Mouse (Mus musculus): ENCODE data around the gene Slc35c1. TPM values are rescaled to one million over a fixed set of nuclear protein-coding genes. Genes with fewer than 3 reads are reported as not detected.
A peak's percentile ranks its signal among the peaks of the same experiment; 100 is the strongest.

Gene Slc35c1
- polyA plus RNA-seq, 1 experiment from 2014 or later, result 15.4 TPM

DNA sequence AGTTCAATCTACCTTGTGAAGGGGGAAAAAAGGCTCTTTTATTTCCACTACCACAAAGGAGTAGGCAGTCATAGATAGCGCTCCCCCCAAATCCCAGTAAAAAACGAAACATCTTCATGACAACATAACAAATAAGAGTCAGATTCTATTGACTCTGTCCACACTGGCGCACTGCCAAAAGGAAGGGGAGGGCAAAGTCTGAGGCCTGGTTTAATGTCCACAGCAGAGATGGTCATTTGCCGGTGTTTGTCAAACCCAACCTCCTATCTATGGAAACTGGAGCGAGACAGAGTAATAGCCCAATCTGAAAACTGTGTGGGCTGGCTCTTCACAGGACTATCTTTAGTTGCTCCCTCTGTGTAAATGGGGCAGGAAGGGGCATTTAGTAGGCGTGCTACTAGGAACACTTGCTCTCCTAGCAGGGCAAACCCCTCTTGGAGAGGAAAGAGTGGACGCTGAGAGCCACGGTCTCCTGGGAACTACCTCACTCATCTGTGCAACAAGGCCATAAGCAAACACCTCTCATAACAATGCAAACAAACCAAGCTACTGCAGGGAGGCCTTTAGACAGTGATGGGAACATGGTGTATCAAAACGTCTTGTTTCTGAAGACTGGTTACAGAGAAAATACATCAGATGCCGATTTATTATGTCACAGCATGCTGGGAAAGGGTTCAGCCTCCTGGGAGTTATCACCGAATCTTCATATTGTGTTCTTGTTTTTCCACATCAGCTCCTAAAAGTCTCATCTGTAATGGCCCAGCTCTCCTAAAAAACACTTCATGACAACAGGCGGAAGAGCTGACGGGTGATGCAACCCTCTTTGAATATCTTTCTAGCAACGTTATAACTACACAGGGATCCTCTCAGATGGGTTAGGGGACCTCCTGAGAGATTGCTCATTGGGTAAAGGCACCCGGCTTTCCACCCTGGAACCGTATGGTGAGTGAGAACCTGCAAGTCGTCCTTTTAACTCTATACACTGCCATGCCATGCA is 27.7 kb downstream of the Slc35c1 start:
- WGBS, result 25% methylated on average over 17 of the region's 17 CpGs
- Histone ChIP-seq H3K4me2 (replicated peaks) (peak overlapping the region; percentile 60), H3K36me3 (replicated peaks; ENCODE audit: control insufficient read depth, insufficient read depth) (no peaks in the 10 kb centered on the region), H3K27me3 (ENCODE audit: control insufficient read depth, insufficient read depth, low read length) (no peaks in the 10 kb centered on the region), H3K27ac (peak overlapping the region; percentile 92), H3K4me1 (replicated peaks; ENCODE audit: control insufficient read depth, insufficient read depth, low read length) (peaks cover 48% of the 10 kb centered on the region), H3K9ac (peak overlapping the region; percentile 83), H3K4me3 (replicated peaks; ENCODE audit: low read length) (peak overlapping the region; percentile 88), H3K9me3 (ENCODE audit: control insufficient read depth, low read length) (no peaks in the 10 kb centered on the region)
- ATAC-seq (ENCODE audit: low FRiP score) (no peak), DNase-seq (ENCODE audit: low spot score) (peak; percentile 35)

DNA sequence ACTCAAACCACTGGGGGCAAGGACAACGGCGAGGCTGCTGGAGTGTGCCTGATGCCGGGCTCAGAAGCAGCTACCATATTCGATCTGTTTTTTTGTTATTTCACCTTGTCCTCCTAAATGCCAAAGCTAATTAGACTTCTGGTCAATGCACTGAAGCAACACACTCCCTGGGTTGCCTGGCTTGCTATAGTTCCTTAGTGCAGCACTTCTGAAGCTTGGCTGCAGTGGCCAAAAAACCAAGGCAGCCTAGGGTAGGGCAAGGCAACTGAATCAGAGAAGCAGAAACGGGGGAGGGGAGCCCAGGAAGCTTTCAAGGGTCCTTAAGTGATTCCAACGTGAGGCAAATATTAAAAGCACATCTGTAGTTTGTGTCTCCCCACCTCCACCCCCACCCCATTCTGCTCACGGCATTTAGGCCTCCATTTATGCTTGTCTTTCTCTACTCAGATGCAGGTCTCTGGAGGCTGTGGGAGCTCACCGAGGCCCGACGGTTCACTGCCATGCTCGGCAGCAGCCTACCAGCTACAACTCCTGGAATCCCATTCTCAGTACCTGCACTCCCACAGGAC is 28.6 kb downstream of the Slc35c1 start:
- peak overlapping the region; percentile 92 for H3K27ac ChIP-seq
- ATAC-seq (ENCODE audit: low FRiP score) (no peak), DNase-seq (ENCODE audit: low spot score) (no peak)
- peak overlapping the region; percentile 88 for H3K4me3 ChIP-seq (replicated peaks; ENCODE audit: low read length)
- no peaks in the 10 kb centered on the region for H3K9me3 ChIP-seq (ENCODE audit: control insufficient read depth, low read length)
- H3K4me2 ChIP-seq (replicated peaks), result peak overlapping the region; percentile 60
- no peaks in the 10 kb centered on the region for H3K27me3 ChIP-seq (ENCODE audit: control insufficient read depth, insufficient read depth, low read length)
- no peaks in the 10 kb centered on the region for H3K36me3 ChIP-seq (replicated peaks; ENCODE audit: control insufficient read depth, insufficient read depth)
- H3K9ac ChIP-seq, result peak overlapping the region; percentile 83
- peaks cover 53% of the 10 kb centered on the region for H3K4me1 ChIP-seq (replicated peaks; ENCODE audit: control insufficient read depth, insufficient read depth, low read length)
- 15% methylated on average over 11 of the region's 11 CpGs for WGBS

DNA sequence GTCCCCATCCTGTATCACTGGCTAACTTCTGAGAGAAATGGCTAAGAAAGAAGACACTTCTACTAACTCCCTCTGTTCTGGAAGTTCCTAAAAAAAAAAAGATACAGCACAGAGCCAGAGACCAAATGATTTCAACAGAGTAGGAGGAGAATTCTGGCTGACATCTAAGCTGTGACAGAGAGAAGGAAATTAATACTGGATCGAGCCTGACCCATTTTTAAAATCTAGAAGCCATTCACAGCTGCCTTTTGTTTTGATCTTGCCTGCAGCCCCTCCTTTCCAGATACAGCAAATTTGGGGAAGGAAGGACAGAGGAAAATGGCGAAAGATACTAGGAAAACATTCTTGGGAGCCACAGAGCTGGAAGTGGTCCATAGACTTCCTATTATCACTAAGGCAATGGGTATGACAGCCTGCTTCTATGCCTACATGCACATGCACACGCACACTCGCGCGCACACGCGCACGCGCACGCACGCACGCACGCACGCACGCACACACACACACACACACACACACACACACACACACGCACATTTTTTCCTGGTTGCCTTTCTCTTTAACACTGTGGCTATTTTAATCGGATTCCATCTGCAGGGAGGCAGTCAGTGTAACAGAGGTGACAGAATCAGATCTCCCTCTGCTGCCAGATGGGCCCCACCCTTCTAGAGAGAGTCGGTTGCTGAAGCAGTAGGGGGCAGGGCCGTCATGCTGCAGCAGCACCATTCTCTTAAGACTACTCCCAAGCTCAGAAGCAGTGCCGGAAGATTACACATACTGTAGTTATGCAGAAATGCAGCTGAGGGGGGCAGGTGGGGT is 29.4 kb downstream of the Slc35c1 start:
- H3K36me3 ChIP-seq (replicated peaks; ENCODE audit: control insufficient read depth, insufficient read depth), result no peaks in the 10 kb centered on the region; the same call in 1 of the 2 replicates
- H3K9me3 ChIP-seq (ENCODE audit: control insufficient read depth, low read length), result no peaks in the 10 kb centered on the region
- 58% methylated on average over 21 of the region's 21 CpGs for WGBS
- peak overlapping the region; percentile 88 for H3K4me3 ChIP-seq (replicated peaks; ENCODE audit: low read length)
- H3K27me3 ChIP-seq (ENCODE audit: control insufficient read depth, insufficient read depth, low read length), result no peaks in the 10 kb centered on the region
- ATAC-seq (ENCODE audit: low FRiP score) (peak; percentile 7; the same call in 1 of the 2 replicates), DNase-seq (ENCODE audit: low spot score) (peak; percentile 55)
- peak overlapping the region; percentile 60 for H3K4me2 ChIP-seq (replicated peaks)
- H3K9ac ChIP-seq, result peak overlapping the region; percentile 83
- peaks cover 61% of the 10 kb centered on the region for H3K4me1 ChIP-seq (replicated peaks; ENCODE audit: control insufficient read depth, insufficient read depth, low read length)
- H3K27ac ChIP-seq, result peak overlapping the region; percentile 92

DNA sequence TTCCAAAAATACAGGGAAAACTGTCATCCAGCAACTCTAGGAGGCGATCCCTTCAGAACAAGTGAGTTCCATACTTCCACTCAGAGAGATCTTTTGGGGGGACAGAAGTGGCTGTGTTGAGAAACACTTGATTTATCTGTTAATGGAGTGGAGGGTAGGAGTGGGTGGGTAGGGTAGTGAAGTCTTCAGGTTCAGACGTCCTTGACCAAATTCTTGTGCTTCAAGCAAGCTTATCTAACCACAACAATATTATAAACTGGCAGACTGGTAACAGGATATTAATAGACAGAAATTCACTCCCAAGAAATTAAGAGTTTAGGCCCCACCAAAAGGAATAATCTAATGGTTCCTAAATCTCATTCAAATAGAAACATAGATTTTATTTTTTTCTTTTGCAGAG is 30.2 kb downstream of the Slc35c1 start:
- Histone ChIP-seq H3K4me2 (replicated peaks) (no peak overlapping the region), H3K27me3 (ENCODE audit: control insufficient read depth, insufficient read depth, low read length) (no peaks in the 10 kb centered on the region)

DNA sequence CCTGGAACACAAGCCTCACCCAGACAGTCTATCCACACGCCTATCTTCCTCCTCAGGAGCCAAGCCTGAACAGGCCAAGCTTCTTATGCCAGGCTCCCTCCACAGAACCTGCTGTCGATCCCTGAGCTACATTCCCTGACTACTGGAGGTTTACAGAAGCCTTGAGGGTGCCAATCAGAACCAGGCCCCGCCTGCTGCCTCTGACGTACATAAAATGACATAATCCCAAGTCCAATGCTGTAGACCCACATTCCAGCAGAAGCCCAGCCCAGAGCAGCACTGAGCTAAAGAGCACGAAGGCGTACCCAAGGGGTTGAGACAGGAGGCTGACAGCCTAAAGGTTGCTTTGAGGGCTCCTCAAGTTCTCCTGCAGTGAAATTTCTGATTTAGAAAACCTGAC is 32.5 kb downstream of the Slc35c1 start:
- ATAC-seq (ENCODE audit: low FRiP score) (0 out of 2 replicates have a peak, but pooled peaks have one; percentile 18), DNase-seq (ENCODE audit: low spot score) (peak; percentile 48)
- Histone ChIP-seq H3K27ac (no peak overlapping the region), H3K36me3 (replicated peaks; ENCODE audit: control insufficient read depth, insufficient read depth) (peaks cover 22% of the 10 kb centered on the region), H3K4me3 (replicated peaks; ENCODE audit: low read length) (no peak overlapping the region), H3K27me3 (ENCODE audit: control insufficient read depth, insufficient read depth, low read length) (no peaks in the 10 kb centered on the region), H3K9me3 (ENCODE audit: control insufficient read depth, low read length) (no peaks in the 10 kb centered on the region), H3K9ac (peak overlapping the region; percentile 5; the same call in 1 of the 2 replicates), H3K4me2 (replicated peaks) (no peak overlapping the region), H3K4me1 (replicated peaks; ENCODE audit: control insufficient read depth, insufficient read depth, low read length) (peaks cover 69% of the 10 kb centered on the region)
- 54% methylated on average over 6 of the region's 6 CpGs for WGBS

More for the DNA sequence above, 30.2 kb downstream of the Slc35c1 start:
- Histone ChIP-seq H3K4me1 (replicated peaks; ENCODE audit: control insufficient read depth, insufficient read depth, low read length) (peaks cover 70% of the 10 kb centered on the region), H3K36me3 (replicated peaks; ENCODE audit: control insufficient read depth, insufficient read depth) (no peaks in the 10 kb centered on the region; the same call in 1 of the 2 replicates), H3K9me3 (ENCODE audit: control insufficient read depth, low read length) (no peaks in the 10 kb centered on the region), H3K9ac (no peak overlapping the region), H3K4me3 (replicated peaks; ENCODE audit: low read length) (no peak overlapping the region), H3K27ac (no peak overlapping the region)
- DNase-seq (ENCODE audit: low spot score) (no peak), ATAC-seq (ENCODE audit: low FRiP score) (no peak)
- 83% methylated on average over 2 of the region's 2 CpGs for WGBS

DNA sequence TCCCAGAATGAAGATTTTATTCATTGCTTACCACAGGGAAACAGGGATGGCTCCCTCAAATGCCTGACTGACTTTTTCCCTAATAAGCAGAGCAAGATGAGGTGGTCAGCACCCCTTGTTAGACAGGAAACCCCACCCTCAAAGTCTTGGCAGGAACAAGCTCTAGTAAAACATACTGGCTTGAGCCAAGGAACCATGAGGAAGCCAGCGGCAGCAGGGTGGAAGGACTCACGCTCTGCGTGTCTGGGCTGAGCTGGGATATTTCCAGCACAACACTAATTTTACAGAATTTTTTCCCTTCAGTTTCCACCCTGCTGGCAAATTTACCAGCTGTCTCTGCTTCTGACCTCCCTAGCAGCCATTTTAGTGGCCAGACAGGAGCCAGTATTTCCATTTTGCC is 33.9 kb downstream of the Slc35c1 start:
- no peak overlapping the region for H3K9ac ChIP-seq
- H3K27me3 ChIP-seq (ENCODE audit: control insufficient read depth, insufficient read depth, low read length), result no peaks in the 10 kb centered on the region
- H3K9me3 ChIP-seq (ENCODE audit: control insufficient read depth, low read length), result no peaks in the 10 kb centered on the region
- no peak overlapping the region for H3K4me2 ChIP-seq (replicated peaks)
- H3K4me1 ChIP-seq (replicated peaks; ENCODE audit: control insufficient read depth, insufficient read depth, low read length), result peaks cover 55% of the 10 kb centered on the region
- H3K36me3 ChIP-seq (replicated peaks; ENCODE audit: control insufficient read depth, insufficient read depth), result peaks cover 36% of the 10 kb centered on the region
- peak overlapping the region; percentile 82 for H3K27ac ChIP-seq
- 78% methylated on average over 3 of the region's 3 CpGs for WGBS
- ATAC-seq (ENCODE audit: low FRiP score) (no peak), DNase-seq (ENCODE audit: low spot score) (no peak)
- no peak overlapping the region for H3K4me3 ChIP-seq (replicated peaks; ENCODE audit: low read length)

DNA sequence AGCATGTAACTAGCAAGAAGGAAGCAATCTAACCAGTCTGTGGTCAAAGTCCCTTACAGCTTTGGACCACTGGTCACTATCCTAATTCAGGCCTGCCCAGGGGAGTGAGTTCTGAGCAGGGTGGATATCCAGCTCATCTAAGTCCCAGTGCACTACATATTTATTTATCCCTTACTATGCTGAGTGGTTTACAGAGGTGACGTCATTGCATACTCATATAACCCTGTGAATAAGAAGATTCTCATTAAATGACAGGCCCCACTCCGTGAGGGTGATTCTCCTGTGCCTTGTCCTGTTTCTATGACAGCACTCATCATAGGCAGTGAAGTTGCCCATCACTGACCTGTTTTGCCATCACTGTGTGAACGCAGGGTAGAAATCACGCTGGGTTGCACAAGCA is 35.0 kb downstream of the Slc35c1 start:
- WGBS, result 64% methylated on average over 4 of the region's 4 CpGs
- Histone ChIP-seq H3K27ac (peak overlapping the region; percentile 82), H3K9me3 (ENCODE audit: control insufficient read depth, low read length) (no peaks in the 10 kb centered on the region), H3K4me1 (replicated peaks; ENCODE audit: control insufficient read depth, insufficient read depth, low read length) (peaks cover 44% of the 10 kb centered on the region), H3K36me3 (replicated peaks; ENCODE audit: control insufficient read depth, insufficient read depth) (peaks cover 46% of the 10 kb centered on the region), H3K4me2 (replicated peaks) (no peak overlapping the region), H3K4me3 (replicated peaks; ENCODE audit: low read length) (no peak overlapping the region), H3K9ac (no peak overlapping the region), H3K27me3 (ENCODE audit: control insufficient read depth, insufficient read depth, low read length) (no peaks in the 10 kb centered on the region)
- no peak for DNase-seq (ENCODE audit: low spot score)
- ATAC-seq (ENCODE audit: low FRiP score), result no peak

DNA sequence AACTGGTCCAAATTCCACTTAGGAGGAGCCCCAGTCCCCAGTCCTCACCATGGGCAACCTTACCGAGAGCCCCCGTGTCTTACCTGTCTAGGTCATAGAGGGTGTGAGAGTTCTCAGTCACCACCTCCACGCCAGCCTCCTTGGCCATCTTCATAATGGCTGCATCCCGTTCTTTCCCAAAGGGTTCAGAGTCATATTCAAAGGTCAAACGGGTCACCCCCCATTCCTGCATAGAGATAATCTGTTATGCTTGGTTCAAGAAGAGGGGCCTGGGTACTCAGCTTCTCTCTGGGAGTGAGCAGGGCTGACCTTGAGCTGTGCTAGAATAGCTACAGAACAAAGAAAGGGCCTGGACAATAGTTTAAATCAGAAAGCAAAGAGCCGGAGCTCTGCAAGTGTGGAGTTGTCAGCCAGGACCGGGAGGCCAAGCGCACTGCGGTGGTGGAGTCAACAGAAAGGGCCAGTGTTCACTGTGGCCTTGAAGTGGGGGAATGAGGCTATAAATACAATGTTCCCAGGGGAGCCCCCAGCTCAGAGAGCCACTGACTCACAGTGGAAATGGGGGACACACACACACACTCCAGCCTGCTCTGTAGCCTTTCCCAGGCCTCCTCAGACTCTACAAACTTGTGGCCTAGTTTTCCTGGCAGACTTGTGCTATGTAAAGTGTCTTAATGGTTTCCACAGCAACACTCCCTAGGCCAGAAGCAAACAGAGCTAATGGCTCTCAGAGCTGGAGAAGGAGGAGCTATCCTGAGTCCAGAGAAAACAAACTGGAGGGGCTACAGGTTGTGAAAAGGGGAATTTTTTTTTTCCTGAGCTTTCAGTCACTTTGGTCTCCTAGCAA is 35.7 kb downstream of the Slc35c1 start:
- Histone ChIP-seq H3K9me3 (ENCODE audit: control insufficient read depth, low read length) (no peaks in the 10 kb centered on the region), H3K27ac (peak overlapping the region; percentile 82), H3K36me3 (replicated peaks; ENCODE audit: control insufficient read depth, insufficient read depth) (peaks cover 52% of the 10 kb centered on the region), H3K9ac (no peak overlapping the region), H3K4me3 (replicated peaks; ENCODE audit: low read length) (no peak overlapping the region), H3K27me3 (ENCODE audit: control insufficient read depth, insufficient read depth, low read length) (no peaks in the 10 kb centered on the region), H3K4me2 (replicated peaks) (no peak overlapping the region), H3K4me1 (replicated peaks; ENCODE audit: control insufficient read depth, insufficient read depth, low read length) (peaks cover 39% of the 10 kb centered on the region)
- WGBS, result 31% methylated on average over 9 of the region's 9 CpGs
- ATAC-seq (ENCODE audit: low FRiP score) (peak; percentile 79), DNase-seq (ENCODE audit: low spot score) (peak; percentile 71)

Measured in hindbrain, embryonic 14.5 days (tissue).